Mouse (Mus musculus): ENCODE data around the gene Cacfd1.

DNA sequence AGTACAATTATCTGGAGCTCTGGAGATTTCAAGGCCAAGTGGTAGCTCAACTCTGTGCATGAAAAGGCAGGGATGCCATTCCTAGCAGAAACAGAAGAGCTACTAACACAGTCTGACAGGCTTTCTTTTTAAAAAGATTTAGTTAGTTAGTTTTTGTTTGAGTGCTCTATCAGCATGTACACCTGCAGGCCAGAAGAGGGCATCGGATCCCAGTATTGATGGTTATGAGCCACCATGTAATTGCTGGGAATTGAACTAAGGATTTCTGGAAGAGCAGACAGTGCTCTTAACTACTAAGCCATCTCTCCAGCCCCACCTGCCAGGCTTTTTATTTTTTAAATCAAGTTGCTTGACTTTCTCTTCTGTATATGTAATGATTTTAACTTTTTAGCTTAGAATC is 12.2 kb upstream of the Cacfd1 start:
- TF ChIP-seq CTCF (IDR thresholded peaks at IDR 0.05; ENCODE audit: borderline replicate concordance, insufficient read depth, low read depth, low read length) (no peak), POLR2A (IDR thresholded peaks at IDR 0.05; ENCODE audit: borderline replicate concordance, insufficient read depth, low read length) (no peak)
